Mouse (Mus musculus) liver, adult (tissue): ENCODE data around the gene Otop2.

Experiments used
- GATA4 ChIP-seq: IDR thresholded peaks from 2 replicates; pipeline ENCODE4 v1.6.1; 2014; ENCODE audit warnings: mild to moderate bottlenecking, low read length; ENCODE audit not compliant: insufficient replicate concordance

Otop2 gene

DNA sequence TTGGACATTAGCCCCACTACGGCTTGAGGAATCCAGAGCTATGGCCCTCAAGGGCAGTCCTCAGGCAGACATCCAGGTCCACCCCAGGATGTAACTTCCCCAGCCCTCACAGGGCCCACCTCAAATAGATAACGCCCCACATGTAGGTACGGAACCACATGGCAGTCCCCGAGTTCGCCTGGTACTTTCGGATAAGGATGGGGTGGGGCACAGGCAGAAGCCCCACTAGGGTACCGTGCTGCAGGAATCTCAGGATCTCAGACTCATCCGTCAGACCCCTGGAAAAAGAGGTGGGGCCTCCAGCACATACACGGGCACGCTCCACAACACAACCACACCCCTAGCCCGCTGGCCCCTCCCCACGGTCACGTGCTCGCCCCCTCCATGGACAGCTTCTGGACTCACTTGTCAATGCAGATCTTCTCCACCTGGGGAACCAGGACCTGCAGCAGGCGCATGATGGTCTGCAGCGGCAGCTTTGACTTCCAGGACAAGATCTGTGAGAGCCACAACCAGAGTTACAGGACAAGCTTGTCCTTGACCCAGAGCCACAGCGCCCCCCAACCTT lies 41.8 kb downstream of the Otop2 start:
- no peak for TF ChIP-seq GATA4

DNA sequence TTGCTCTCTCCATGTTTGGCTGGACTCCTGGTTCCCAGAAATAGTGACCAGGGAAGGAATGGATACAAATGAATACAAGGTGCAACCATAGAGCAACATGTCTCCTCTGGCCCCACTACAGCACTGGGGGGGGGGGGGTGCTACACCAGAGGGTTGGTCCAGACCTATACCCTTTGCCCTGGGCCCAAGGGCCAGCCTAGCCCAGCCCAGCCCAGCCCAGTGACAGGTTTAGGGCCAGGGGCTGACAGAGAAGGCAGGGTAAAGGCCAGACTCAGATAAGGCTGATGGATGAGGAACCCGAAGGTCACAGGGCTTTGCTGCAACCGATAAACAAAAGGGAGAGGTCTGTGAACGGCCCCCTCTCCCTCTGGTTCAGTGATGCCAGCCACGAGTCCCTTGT lies 43.0 kb downstream of the Otop2 start:
- no peak for TF ChIP-seq GATA4

GRCm38 (mm10) chr11:115353375-115353774 lies 46.4 kb downstream of the Otop2 start:
- TF ChIP-seq GATA4: no peak

DNA sequence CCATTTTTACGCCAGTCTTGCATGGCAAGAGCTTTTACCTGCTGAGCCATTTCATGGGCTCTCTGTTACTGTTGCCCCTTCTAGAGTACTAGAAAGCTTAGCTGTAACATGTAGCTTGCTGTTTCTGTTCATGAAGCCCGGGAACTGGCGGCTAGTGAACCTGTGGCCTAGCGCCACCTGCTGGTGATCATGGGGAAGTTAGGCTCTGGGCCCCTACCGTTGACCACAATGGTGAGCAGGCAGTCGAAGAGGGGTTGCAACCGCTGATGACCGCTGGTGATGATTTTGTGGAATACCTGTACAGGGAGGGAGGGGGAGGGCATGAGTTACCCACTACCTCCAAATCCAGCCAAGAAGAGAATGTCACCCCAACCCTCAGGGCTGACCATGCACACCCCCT lies 47.2 kb downstream of the Otop2 start:
- TF ChIP-seq GATA4: no peak

DNA sequence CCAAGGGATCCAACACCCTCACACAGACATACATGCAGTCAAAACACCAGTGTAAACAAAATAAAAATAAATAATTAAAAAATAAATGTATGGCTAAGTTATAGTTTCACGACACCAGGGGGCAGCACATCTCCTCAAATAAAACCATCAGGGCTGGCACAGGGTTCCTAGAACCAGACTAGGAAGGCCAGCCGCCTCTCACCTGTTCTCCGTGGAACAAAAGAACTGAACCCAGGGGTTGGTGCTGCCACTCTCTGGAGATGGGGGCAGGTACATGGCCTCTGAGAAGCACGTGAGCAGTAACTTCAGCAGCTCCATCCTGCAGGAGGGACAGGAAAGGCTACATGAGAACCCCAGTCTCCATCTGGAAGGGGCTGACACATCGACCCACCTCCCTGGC lies 51.5 kb downstream of the Otop2 start:
- no peak for TF ChIP-seq GATA4

GRCm38 (mm10) chr11:115359293-115359692 lies 52.3 kb downstream of the Otop2 start:
- no peak for TF ChIP-seq GATA4

DNA sequence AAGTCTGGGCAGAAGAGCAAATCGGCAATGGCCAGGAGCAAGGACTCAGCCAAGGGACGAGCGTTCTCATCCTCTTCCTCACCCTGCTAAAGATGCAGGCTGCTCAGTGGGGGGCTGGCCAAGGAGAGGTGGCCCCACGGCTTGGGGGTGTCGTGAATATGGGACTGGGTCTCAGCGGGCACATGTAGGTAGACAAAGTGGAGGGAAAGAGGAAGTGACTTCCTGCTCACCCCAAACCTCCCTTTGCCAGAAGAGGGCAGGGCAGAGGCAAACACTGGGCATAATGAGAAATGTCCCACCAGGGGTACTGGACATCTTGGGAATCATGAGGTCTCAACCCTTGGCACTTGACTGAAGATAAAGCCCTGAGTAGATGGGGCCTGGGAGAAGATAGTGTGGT lies 52.8 kb downstream of the Otop2 start:
- no peak for TF ChIP-seq GATA4

DNA sequence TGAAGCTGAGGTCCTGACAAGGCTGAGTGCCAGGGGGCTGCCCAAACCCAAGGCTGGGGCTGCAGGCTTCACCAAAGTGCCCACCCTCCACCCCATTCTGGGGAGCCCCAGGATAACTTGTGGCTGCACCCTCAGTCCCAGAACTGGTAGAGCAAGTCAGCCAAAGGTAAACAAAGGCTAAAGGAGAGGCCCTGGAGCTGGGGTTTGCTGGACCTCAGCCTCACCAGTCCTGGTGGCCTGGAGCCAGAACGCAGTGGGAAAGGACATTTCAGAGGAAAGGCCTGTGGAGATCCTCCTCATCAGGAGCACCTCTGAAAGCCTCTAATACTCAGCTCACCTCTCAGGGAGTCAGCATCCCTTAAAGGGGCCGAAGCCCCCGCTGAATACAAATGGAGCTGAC lies 57.2 kb downstream of the Otop2 start:
- no peak for TF ChIP-seq GATA4

DNA sequence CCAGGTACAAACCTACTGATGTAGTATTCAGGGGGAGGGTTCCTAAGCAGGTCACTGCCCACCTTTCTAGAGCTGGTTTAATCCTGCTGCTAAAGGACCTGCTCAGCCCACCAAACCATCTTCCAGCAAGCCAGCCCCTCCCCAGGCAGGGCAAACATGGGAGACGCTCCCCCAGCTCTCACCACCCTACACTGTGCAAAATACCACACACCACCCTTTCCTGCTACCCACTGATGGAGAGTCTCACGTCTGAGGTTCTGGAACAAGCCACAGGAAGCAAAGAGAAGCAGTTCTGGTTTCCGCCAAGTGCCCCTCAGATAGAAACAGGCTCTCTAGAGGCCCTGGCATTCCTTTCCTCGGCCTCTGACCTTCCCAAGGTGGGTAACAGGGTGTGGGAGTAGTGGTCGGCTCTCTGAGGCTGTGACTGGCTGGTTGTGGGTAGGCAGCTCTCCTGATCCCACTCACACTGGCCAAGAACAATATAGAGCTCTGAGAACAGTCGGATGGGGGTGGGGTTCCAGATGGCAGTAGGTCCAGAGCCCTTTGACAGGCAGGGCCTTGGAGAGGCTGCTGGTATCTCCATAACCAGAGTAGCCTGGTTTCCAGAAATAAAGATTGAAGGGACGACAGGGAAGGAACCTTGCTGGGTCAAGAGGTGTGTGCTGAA lies 59.2 kb downstream of the Otop2 start:
- no peak for TF ChIP-seq GATA4

GRCm38 (mm10) chr11:115366706-115367394 lies 59.9 kb downstream of the Otop2 start:
- no peak for TF ChIP-seq GATA4

DNA sequence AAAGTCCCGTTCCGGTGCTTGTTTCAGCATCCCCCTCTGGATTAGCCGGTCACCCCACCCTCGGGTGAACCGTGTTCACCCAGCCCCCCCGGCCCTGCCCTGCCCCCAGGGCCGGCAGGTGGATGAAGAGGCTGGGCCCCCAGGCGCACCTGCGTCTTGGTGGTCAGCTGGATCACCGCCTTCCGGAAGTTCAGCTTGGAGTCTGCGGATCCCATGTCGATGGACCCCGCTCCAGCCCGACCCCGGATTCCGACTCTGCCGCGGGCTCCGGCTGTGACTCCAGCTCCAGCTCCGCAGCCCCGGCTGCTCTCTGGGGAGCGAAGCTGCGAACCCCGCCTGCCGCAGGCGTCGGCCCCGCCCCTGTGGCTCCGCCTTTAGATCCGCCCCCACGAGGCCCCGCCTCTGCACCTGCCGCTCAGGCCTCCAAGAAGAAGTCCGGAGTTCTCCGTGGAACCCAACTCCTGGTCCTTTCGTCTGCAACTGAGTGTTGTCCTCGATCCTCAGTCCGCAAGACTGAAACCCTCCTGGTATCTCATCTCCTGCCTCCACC lies 60.5 kb downstream of the Otop2 start, which contains the start of gene Hid1:
Hid1 (minus strand) TSS at position 362 of the 550 bp plus-strand sequence.
- no peak for TF ChIP-seq GATA4

GRCm38 (mm10) chr11:115370368-115370767 lies 63.4 kb downstream of the Otop2 start:
- TF ChIP-seq GATA4: no peak

DNA sequence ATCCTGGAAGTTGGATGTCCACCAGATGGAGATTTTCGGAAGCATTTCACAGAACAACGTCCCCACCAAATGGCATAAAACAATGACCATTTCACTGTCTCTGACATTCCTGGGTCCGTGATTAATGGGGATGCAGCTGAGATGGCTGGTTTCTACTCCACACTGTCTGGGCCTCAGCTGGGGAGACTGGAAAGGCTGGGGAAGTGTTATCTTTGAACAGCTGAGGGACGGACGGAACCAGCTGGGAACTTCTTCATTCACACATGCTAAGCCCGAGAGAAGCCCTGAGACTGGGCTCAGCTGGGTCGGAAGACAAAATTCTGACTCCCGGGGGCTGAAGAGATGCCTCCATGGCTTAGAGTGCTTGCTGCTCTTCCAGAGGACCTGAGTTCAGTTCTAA lies 64.4 kb downstream of the Otop2 start:
- no peak for TF ChIP-seq GATA4

DNA sequence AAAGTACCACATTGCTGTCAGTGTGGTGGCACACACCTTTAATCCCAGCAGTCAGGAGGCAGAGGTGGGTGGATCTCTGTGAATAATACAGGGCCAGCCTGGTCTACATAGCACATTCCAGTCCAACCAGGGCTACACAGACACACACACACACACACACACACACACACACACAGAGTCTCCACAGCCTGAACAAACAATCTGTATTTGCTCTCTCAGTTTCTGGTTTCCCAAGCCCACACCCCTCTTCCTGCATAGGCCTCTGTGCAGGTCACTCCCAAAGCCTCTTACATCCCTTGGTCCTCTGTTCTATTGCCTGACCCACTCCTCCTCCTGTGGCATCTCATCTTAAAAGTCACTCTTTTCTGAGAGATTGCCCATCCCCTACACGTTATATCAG lies 65.1 kb downstream of the Otop2 start:
- no peak for TF ChIP-seq GATA4

- no peak for TF ChIP-seq GATA4
Measured at GRCm38 (mm10) chr11:115372737-115373136, 65.8 kb downstream of the Otop2 start.

GRCm38 (mm10) chr11:115373805-115374694 lies 67.1 kb downstream of the Otop2 start:
- no peak for TF ChIP-seq GATA4
